Mouse (Mus musculus) lung, embryonic 16.5 days (tissue): ENCODE data around the gene Esam. TPM values are rescaled to one million over a fixed set of nuclear protein-coding genes. Genes with fewer than 3 reads are reported as not detected.

Experiments used
- ATAC-seq: fragments of 200-750 bp; cut with Nextera tagmentation; 2 replicates; pipeline ENCODE4 v1.8.0; 2017; ENCODE audit warnings: low read depth, mild to moderate bottlenecking, moderate library complexity
- H3K27ac ChIP-seq: fragments of 300-500 bp; sonication (generic); 2 replicates; pipeline ENCODE4 v1.5.1; 2014; ENCODE audit warnings: mild to moderate bottlenecking, control low read depth, low read length
- H3K27me3 ChIP-seq: fragments of 300-500 bp; sonication (generic); 2 replicates; pipeline ENCODE4 v1.6.1; 2014; ENCODE audit warnings: low read depth, low read length, mixed read lengths; ENCODE audit not compliant: control insufficient read depth, insufficient read depth
- H3K36me3 ChIP-seq: fragments of 300-500 bp; sonication (generic); 2 replicates; pipeline ENCODE4 v1.6.1; 2014; ENCODE audit warnings: low read length; ENCODE audit not compliant: control insufficient read depth, insufficient read depth
- H3K4me1 ChIP-seq: fragments of 300-500 bp; sonication (generic); replicated peaks from 2 replicates; pipeline ENCODE4 v1.6.1; 2014; ENCODE audit warnings: low read length, mixed read lengths; ENCODE audit not compliant: control insufficient read depth, insufficient read depth
- H3K4me2 ChIP-seq: fragments of 300-500 bp; sonication (generic); 2 replicates; pipeline ENCODE4 v1.6.1; 2014; ENCODE audit warnings: low read depth, low read length, control low read depth
- H3K4me3 ChIP-seq: fragments of 300-500 bp; sonication (generic); 2 replicates; pipeline ENCODE4 v1.5.1; 2014; ENCODE audit warnings: mild to moderate bottlenecking, low read length, control low read depth
- H3K9ac ChIP-seq: fragments of 300-500 bp; sonication (generic); 2 replicates; pipeline ENCODE4 v1.6.1; 2014; ENCODE audit warnings: low read length, control low read depth
- H3K9me3 ChIP-seq: fragments of 300-500 bp; sonication (generic); 2 replicates; pipeline ENCODE4 v1.6.1; 2016; ENCODE audit warnings: low read length; ENCODE audit not compliant: control insufficient read depth
- WGBS: fragments of 180-500 bp; shearing (Covaris S2); extraction: QIAGEN DNeasy Blood & Tissue Kit; methylation state at CpG from one replicate; pipeline ENCODE4 v1.1.7; 2014; 5-methylcytosine and 5-hydroxymethylcytosine counted together
- polyA plus RNA-seq: library from polyadenylated mRNA; unstranded; fragments of >200 nt; fragmentation: Nextera tagmentation; extraction: Ambion mirVana; gene quantifications from 2 replicates; pipeline ENCODE4 v1.2.1, GENCODE M21; 2015

Esam gene
- polyA plus RNA-seq, 1 experiment from 2014 or later, result 184 TPM

GRCm38 (mm10) chr9:37540226-37540625 lies 12.3 kb downstream of the Esam start:
- Histone ChIP-seq H3K4me2 (peak overlapping the region; percentile 42), H3K27ac (peak overlapping the region; percentile 72), H3K4me1 (peaks cover 25% of the 10 kb centered on the region), H3K36me3 (no peaks in the 10 kb centered on the region), H3K9me3 (no peaks in the 10 kb centered on the region), H3K9ac (no peak overlapping the region), H3K27me3 (no peaks in the 10 kb centered on the region), H3K4me3 (no peak overlapping the region)
- no peak for ATAC-seq
- WGBS, result 84% methylated on average over 4 of the region's 4 CpGs

- H3K27me3 ChIP-seq, result no peaks in the 10 kb centered on the region; the same call in 1 of the 2 replicates
- H3K9me3 ChIP-seq, result no peaks in the 10 kb centered on the region
- H3K4me3 ChIP-seq, result no peak overlapping the region
- H3K4me2 ChIP-seq, result no peak overlapping the region
- ATAC-seq, result peak; percentile 17; the same call in 1 of the 2 replicates
- H3K9ac ChIP-seq, result no peak overlapping the region
- WGBS, result 64% methylated on average over 6 of the region's 6 CpGs
- H3K36me3 ChIP-seq, result no peaks in the 10 kb centered on the region
- peaks cover 32% of the 10 kb centered on the region for H3K4me1 ChIP-seq
- peak overlapping the region; percentile 89 for H3K27ac ChIP-seq
Observed at GRCm38 (mm10) chr9:37540701-37541575, 13.1 kb downstream of the Esam start.

GRCm38 (mm10) chr9:37541851-37542642 lies 14.2 kb downstream of the Esam start:
- Histone ChIP-seq H3K4me2 (no peak overlapping the region), H3K36me3 (no peaks in the 10 kb centered on the region), H3K27me3 (no peaks in the 10 kb centered on the region; the same call in 1 of the 2 replicates), H3K9ac (no peak overlapping the region), H3K4me1 (peaks cover 32% of the 10 kb centered on the region), H3K9me3 (no peaks in the 10 kb centered on the region), H3K4me3 (no peak overlapping the region), H3K27ac (peak overlapping the region; percentile 89)
- no peak for ATAC-seq
- WGBS, result 55% methylated on average over 7 of the region's 7 CpGs

GRCm38 (mm10) chr9:37543869-37544440 lies 16.1 kb downstream of the Esam start:
- peak overlapping the region; percentile 45 for H3K27ac ChIP-seq
- no peaks in the 10 kb centered on the region for H3K9me3 ChIP-seq
- H3K36me3 ChIP-seq, result no peaks in the 10 kb centered on the region
- no peak for ATAC-seq
- H3K4me2 ChIP-seq, result peak overlapping the region; percentile 67
- H3K9ac ChIP-seq, result no peak overlapping the region; the same call in 1 of the 2 replicates
- peak overlapping the region; percentile 50 for H3K4me3 ChIP-seq
- peaks cover 31% of the 10 kb centered on the region for H3K4me1 ChIP-seq
- 25% methylated on average over 12 of the region's 12 CpGs for WGBS
- H3K27me3 ChIP-seq, result no peaks in the 10 kb centered on the region; the same call in 1 of the 2 replicates

- Histone ChIP-seq H3K4me1 (peaks cover 27% of the 10 kb centered on the region), H3K27me3 (no peaks in the 10 kb centered on the region; the same call in 1 of the 2 replicates), H3K9ac (peak overlapping the region; percentile 58), H3K4me3 (peak overlapping the region; percentile 50), H3K9me3 (no peaks in the 10 kb centered on the region), H3K36me3 (no peaks in the 10 kb centered on the region), H3K4me2 (peak overlapping the region; percentile 67), H3K27ac (peak overlapping the region; percentile 45)
- WGBS, result 4% methylated on average over 29 of the region's 29 CpGs
- ATAC-seq, result peak; percentile 73
Observed at GRCm38 (mm10) chr9:37544447-37545165, 16.7 kb downstream of the Esam start.

GRCm38 (mm10) chr9:37545166-37545610 lies 17.3 kb downstream of the Esam start:
- Histone ChIP-seq H3K4me3 (peak overlapping the region; percentile 50), H3K4me2 (peak overlapping the region; percentile 67), H3K9ac (peak overlapping the region; percentile 58), H3K27me3 (no peaks in the 10 kb centered on the region; the same call in 1 of the 2 replicates), H3K27ac (no peak overlapping the region; the same call in 1 of the 2 replicates), H3K9me3 (no peaks in the 10 kb centered on the region), H3K4me1 (peaks cover 26% of the 10 kb centered on the region), H3K36me3 (no peaks in the 10 kb centered on the region)
- ATAC-seq, result peak; percentile 46; the same call in 1 of the 2 replicates
- 13% methylated on average over 17 of the region's 17 CpGs for WGBS

GRCm38 (mm10) chr9:37545847-37546452 lies 18.1 kb downstream of the Esam start:
- ATAC-seq, result no peak
- no peak overlapping the region; the same call in 1 of the 2 replicates for H3K4me2 ChIP-seq
- H3K27ac ChIP-seq, result no peak overlapping the region; the same call in 1 of the 2 replicates
- peaks cover 26% of the 10 kb centered on the region for H3K4me1 ChIP-seq
- no peak overlapping the region for H3K9ac ChIP-seq
- WGBS, result 27% methylated on average over 27 of the region's 27 CpGs
- no peak overlapping the region for H3K4me3 ChIP-seq
- H3K27me3 ChIP-seq, result no peaks in the 10 kb centered on the region; the same call in 1 of the 2 replicates
- H3K9me3 ChIP-seq, result no peaks in the 10 kb centered on the region
- no peaks in the 10 kb centered on the region for H3K36me3 ChIP-seq

- H3K4me3 ChIP-seq, result no peak overlapping the region
- no peak overlapping the region for H3K9ac ChIP-seq
- no peaks in the 10 kb centered on the region; the same call in 1 of the 2 replicates for H3K27me3 ChIP-seq
- WGBS, result 76% methylated on average over 1 of the region's 1 CpGs
- H3K9me3 ChIP-seq, result no peaks in the 10 kb centered on the region
- H3K4me1 ChIP-seq, result peaks cover 19% of the 10 kb centered on the region
- no peak for ATAC-seq
- H3K4me2 ChIP-seq, result no peak overlapping the region
- no peaks in the 10 kb centered on the region for H3K36me3 ChIP-seq
- no peak overlapping the region for H3K27ac ChIP-seq
Observed at GRCm38 (mm10) chr9:37546889-37547288, 19.0 kb downstream of the Esam start.
